Mouse (Mus musculus) E14TG2a.4 (cell line): ENCODE data around the gene Rapgef1.

Source experiments
- H3K27me3 ChIP-seq: 2 replicates; pipeline ENCODE4 v1.6.1; 2014; ENCODE audit warnings: low read length, control low read depth; ENCODE audit not compliant: insufficient read depth
- H3K36me3 ChIP-seq: 2 replicates; pipeline ENCODE4 v1.6.1; 2014; ENCODE audit warnings: low read length, control low read depth; ENCODE audit not compliant: insufficient read depth
- H3K4me1 ChIP-seq: replicated peaks from 2 replicates; pipeline ENCODE4 v1.6.1; 2014; ENCODE audit warnings: low read depth, low read length, control low read depth
- H3K4me3 ChIP-seq: replicated peaks from 2 replicates; pipeline ENCODE4 v1.5.1; 2014; ENCODE audit warnings: mild to moderate bottlenecking, low read length
- H3K9me3 ChIP-seq: 2 replicates; pipeline ENCODE4 v1.6.1; 2014; ENCODE audit warnings: low read length, control low read depth
- CTCF ChIP-seq: conservative IDR thresholded peaks from 2 replicates; pipeline ENCODE4 v1.5.1; 2014; ENCODE audit warnings: low read length
- NANOG ChIP-seq: IDR thresholded peaks from 2 replicates; pipeline ENCODE4 v1.6.1; 2014; ENCODE audit warnings: borderline replicate concordance, low read length, mixed read lengths
- POU5F1 ChIP-seq: IDR thresholded peaks from 2 replicates; pipeline ENCODE4 v1.6.1; 2014; ENCODE audit warnings: low read length, borderline replicate concordance

Rapgef1 gene

DNA sequence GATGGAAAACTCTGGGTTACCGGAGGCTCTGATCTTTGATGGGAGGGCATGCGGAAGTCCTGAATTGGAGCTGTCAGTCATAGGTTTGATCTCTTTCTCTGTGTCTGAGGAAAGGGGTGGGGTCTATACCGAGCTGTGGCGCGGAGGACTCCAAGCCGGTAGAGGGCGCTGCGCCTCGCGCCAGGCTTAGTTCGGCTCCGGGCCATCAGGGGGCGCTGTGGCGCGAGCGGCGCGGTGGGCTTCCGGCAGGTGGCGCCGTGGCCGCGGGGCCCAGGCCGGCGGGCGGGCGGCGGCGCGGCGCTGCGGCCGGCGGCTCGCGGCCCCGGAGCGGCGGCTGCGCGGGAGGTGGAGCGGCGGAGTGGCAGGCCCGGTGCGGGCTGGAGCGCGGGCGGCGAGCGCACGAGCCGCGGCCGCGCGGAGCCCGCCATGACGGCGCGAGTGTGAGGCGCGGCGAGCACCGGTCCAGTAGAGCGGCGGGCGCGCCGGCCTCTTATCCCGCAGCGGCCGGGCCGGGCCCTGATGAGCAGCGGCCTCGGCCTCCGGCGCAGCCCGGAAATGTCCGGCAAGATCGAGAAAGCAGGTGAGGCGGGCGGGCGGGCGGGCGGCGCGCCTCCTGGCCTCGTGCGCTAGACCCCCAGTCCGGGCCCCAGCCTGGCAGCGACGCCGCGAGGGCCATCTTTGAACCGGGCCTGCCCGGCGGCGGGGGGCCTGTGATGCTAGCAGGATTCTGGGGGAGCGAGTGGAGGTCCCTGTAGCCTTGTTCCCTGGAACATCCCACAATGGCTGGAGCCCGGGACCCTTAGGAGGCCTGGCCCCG lies at the start of gene Rapgef1:
Gene Rapgef1, plus strand, starts transcription at position 237 of the 817 bp plus-strand sequence.
- H3K27me3 ChIP-seq, result peaks cover 3% of the 10 kb centered on the region; the same call in 1 of the 2 replicates

DNA sequence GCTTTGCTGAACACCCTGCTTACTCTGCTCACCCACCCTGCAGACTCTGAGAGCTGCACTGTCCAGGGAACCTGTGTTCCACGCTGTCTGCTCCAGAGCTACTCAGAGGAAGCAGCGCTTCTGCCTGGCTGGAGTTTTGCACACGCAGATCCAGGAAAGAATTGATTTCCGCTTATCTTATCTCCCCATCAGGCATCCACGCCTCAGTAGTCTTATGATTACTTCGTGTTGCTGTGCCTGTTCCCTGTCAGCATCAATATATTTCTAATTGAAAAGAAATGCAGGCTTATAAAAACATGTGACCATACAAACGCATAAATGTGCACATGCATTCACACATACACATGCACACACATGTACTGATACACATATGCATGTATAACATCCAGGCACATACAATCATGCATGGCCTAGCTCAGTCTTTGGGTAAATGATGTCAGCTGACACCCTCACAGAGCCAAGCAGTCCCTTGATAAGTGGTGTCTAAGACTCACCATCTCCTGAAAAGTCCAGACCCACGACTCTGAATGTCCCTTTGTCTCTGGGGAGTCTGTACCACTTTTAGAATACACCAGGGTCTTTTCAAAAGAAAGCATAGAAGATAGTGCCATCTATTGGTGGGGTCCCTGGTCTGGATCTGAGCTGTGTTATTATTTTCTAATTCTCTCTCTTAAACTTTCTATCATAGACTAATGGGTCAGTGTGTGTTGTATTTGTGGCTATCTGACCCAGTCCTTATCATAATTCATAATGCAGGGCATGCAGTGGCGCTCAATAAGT lies 47.4 kb upstream of the Rapgef1 start:
- Histone ChIP-seq H3K9me3 (peaks cover 10% of the 10 kb centered on the region), H3K36me3 (no peaks in the 10 kb centered on the region), H3K27me3 (peaks cover 17% of the 10 kb centered on the region), H3K4me1 (peaks cover 42% of the 10 kb centered on the region), H3K4me3 (no peak overlapping the region)
- no peak for TF ChIP-seq NANOG
- no peak for TF ChIP-seq POU5F1
- TF ChIP-seq CTCF, result no peak

More for the DNA sequence above, at the start of gene Rapgef1:
- H3K4me1 ChIP-seq, result peaks cover 50% of the 10 kb centered on the region
- peak within 1 kb of the TSS; percentile 86 for H3K4me3 ChIP-seq
- no peak for TF ChIP-seq POU5F1
- peak; percentile 46 for TF ChIP-seq CTCF
- peaks cover 23% of the 10 kb centered on the region for H3K36me3 ChIP-seq
- H3K9me3 ChIP-seq, result no peaks in the 10 kb centered on the region

DNA sequence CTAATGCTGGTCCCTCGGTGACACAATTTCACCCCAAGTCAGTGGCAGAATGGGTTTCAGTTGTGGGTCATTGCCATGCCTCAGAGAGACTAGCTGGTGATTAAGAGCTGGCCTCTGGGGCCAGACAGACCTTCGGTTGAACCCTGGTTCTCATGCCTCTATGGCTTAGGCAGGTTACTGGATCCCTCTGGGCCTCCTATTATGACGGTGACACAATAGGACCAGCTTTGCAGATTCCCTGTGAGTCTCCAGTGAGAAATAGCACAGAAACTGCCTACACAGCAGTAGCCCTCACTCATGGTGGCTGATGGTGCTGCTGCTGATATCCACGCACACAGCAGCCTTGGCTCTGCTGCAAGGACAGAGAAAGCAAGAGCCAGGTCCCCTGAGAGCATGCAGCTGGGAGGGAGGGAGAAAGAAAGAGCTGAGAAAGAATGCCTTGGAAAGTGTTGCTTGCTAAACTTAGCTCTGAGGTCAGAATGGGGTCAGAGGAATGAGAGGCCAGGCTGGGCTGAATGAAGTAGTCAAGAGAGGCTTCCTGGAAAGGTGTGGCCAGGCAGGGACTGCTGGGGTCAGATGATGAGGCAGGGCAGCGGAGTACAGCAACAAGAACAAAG lies 46.6 kb upstream of the Rapgef1 start:
- Histone ChIP-seq H3K4me3 (no peak overlapping the region), H3K27me3 (peaks cover 14% of the 10 kb centered on the region), H3K4me1 (peaks cover 42% of the 10 kb centered on the region), H3K36me3 (no peaks in the 10 kb centered on the region), H3K9me3 (peaks cover 15% of the 10 kb centered on the region)
- no peak for TF ChIP-seq POU5F1
- no peak for TF ChIP-seq CTCF
- TF ChIP-seq NANOG, result no peak

DNA sequence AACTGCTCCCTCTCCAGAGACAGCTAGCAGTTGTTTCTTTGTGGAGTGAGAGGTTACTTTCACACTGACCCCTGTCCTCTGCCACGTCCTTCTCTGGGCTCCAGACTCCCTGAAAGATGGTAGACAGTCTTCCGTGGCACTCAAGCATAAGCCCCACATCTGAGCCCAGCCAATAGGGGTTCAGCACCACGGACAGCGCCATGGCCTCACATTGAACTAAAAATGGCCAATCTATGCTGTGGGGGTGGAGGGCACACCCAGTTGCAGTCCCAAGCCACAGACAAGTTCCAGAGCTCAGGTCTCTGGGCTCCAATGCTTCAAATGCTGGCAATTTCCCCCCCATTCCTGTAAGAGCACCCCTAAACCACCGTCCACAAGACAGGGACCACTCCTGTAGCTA lies 45.9 kb upstream of the Rapgef1 start:
- Histone ChIP-seq H3K4me1 (peaks cover 42% of the 10 kb centered on the region), H3K4me3 (peak overlapping the region; percentile 37), H3K9me3 (peaks cover 18% of the 10 kb centered on the region), H3K36me3 (no peaks in the 10 kb centered on the region), H3K27me3 (peaks cover 10% of the 10 kb centered on the region)
- TF ChIP-seq POU5F1 (no peak), NANOG (no peak), CTCF (no peak)

DNA sequence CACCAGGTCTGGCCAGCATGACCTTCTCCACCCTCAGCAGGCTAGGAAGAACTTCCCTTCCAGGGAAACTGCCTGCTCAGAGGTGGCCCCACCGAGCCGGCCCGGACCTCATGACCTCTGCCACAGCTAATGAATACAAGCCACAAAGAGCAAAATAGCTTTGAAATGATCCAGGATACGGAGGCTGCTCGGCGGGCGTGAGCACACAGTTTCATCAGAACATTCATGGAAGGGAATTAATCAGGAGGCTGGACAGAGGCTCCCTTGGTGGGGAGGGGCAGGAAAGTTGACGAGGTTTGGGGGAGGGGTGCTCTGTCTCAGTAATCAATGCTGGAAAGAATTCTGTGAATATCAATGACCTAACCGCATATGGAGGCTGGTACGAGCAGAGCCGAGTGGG lies 45.3 kb upstream of the Rapgef1 start:
- no peaks in the 10 kb centered on the region for H3K36me3 ChIP-seq
- H3K4me1 ChIP-seq, result peaks cover 42% of the 10 kb centered on the region
- peaks cover 18% of the 10 kb centered on the region for H3K9me3 ChIP-seq
- H3K4me3 ChIP-seq, result peak overlapping the region; percentile 37
- peaks cover 15% of the 10 kb centered on the region for H3K27me3 ChIP-seq
- TF ChIP-seq NANOG (no peak), POU5F1 (no peak), CTCF (no peak)

DNA sequence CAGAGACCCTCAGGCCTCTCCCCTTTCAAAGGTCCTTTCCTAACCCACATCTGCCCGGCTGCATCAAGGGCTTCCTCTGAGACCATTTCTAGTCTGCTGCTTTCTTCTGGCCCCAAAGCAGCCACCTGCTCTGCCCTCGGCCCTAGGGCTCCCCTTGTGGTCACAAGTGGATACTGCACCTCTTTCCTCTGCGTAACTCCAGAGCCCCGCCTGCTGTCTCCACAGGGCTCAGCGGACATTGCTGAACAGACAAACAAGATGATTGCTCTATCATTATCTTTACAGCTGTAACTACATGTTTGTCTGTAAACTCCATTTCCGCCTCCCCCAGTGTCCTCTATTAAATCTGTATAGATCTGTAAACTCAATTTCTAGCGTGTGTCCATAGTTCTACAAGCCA lies 37.1 kb upstream of the Rapgef1 start:
- Histone ChIP-seq H3K4me3 (no peak overlapping the region), H3K27me3 (peaks cover 37% of the 10 kb centered on the region), H3K4me1 (no peaks in the 10 kb centered on the region), H3K9me3 (peaks cover 8% of the 10 kb centered on the region; the same call in 1 of the 2 replicates), H3K36me3 (no peaks in the 10 kb centered on the region)
- TF ChIP-seq CTCF (peak; percentile 99), NANOG (no peak), POU5F1 (no peak)

DNA sequence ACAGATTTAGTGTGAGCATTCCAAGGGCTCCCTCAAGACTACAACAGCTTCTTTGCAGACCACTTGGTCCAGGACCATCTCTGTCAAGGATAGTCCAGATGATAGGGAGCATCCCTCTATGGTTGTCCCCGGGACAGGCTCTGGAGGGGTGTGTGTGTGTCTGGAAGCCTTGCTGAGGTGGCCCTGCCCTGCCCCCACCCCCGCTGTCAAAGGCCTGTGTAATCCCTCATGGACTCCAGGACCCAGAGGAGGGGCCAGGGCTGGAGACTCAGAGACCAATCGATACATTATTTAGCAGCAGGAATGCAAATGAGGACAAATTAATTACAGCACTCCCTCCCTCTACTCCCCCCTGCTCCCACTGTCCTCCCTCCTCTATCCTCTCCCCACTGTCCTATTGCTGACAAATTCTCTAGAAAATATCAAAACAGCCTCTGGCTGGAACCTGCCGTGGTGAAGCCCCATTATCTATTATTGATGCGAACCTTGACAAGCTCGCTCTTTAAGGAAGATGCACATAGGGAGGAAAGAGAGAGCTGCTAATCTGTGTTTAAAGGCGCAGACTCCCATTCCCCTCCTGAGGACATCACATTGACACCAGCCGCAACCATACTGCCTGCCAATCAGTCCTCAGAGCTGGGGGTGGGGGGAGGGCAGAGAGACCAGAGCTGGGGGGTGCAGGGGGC lies 33.4 kb upstream of the Rapgef1 start:
- no peak for TF ChIP-seq CTCF
- no peak for TF ChIP-seq NANOG
- TF ChIP-seq POU5F1, result no peak

DNA sequence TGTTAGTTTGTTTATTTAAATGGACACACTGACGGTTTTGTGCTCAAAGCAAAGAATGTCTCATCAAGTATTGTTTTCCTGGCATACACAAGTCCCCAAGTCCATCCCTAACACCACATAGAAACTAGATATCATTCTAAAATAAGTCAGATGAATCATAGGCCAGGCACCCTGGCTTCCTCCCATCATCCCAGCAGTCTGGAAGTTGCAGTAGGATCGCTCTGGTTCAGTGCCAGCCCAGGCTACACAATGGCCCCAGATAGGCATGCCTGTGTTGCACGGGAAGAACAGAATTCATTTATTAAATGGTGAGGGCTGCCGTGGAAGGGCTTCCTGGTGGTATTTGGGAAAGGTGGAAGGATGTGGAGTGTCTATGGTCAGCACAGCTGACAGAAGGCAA lies 31.5 kb upstream of the Rapgef1 start:
- Histone ChIP-seq H3K27me3 (peaks cover 37% of the 10 kb centered on the region), H3K36me3 (no peaks in the 10 kb centered on the region), H3K9me3 (no peaks in the 10 kb centered on the region), H3K4me3 (no peak overlapping the region), H3K4me1 (no peaks in the 10 kb centered on the region)
- no peak for TF ChIP-seq NANOG
- no peak for TF ChIP-seq CTCF
- TF ChIP-seq POU5F1, result no peak

More for the DNA sequence above, 33.4 kb upstream of the Rapgef1 start:
- H3K27me3 ChIP-seq, result peaks cover 35% of the 10 kb centered on the region
- H3K4me3 ChIP-seq, result no peak overlapping the region
- H3K4me1 ChIP-seq, result no peaks in the 10 kb centered on the region
- H3K36me3 ChIP-seq, result no peaks in the 10 kb centered on the region
- no peaks in the 10 kb centered on the region for H3K9me3 ChIP-seq
